Mouse (Mus musculus) CH12.LX (cell line): ENCODE measurements around the gene Atf1.

Experiments
- IRF4 ChIP-seq: IDR thresholded peaks from 2 replicates; pipeline ENCODE4 v1.6.1; 2014; ENCODE audit warnings: low read depth, mild to moderate bottlenecking, inconsistent platforms, low read length, improper control_type of control experiment
- KAT2A ChIP-seq: IDR thresholded peaks from 2 replicates; pipeline ENCODE4 v1.6.1; 2012; ENCODE audit warnings: low read length, improper control_type of control experiment, inconsistent platforms; ENCODE audit not compliant: insufficient replicate concordance
- POLR2A ChIP-seq: IDR thresholded peaks from 2 replicates; pipeline ENCODE4 v1.6.1; 2011; ENCODE audit warnings: low read depth, mild to moderate bottlenecking, improper control_type of control experiment, low read length
- SIN3A ChIP-seq: IDR thresholded peaks from 2 replicates; pipeline ENCODE4 v1.6.1; 2012; ENCODE audit warnings: low read length, improper control_type of control experiment, inconsistent platforms
- TCF12 ChIP-seq: IDR thresholded peaks from 2 replicates; pipeline ENCODE4 v1.6.1; 2014; ENCODE audit warnings: low read depth, mild to moderate bottlenecking, inconsistent platforms, low read length, improper control_type of control experiment

GRCm38 (mm10) chr15:100179685-100180084 is 47.9 kb upstream of the Atf1 start:
- TF ChIP-seq TCF12 = no peak
- TF ChIP-seq POLR2A = no peak
- TF ChIP-seq KAT2A = no peak
- no peak for TF ChIP-seq SIN3A
- no peak for TF ChIP-seq IRF4
